Mouse (Mus musculus) forebrain, embryonic 14.5 days (tissue): ENCODE measurements around the gene Hmcn1. TPM values are rescaled to one million over a fixed set of nuclear protein-coding genes. Genes with fewer than 3 reads are reported as not detected.

Experiments
- ATAC-seq: fragments of 200-750 bp; cut with Nextera tagmentation; 2 replicates; pipeline ENCODE4 v1.8.0; 2017; ENCODE audit warnings: mild to moderate bottlenecking, moderate library complexity
- DNase-seq: peaks from one replicate; pipeline ENCODE4 v3.0.0-alpha.2; 2015; ENCODE audit warnings: low spot score
- H3K27ac ChIP-seq: fragments of 300-500 bp; sonication (generic); 2 replicates; pipeline ENCODE4 v1.5.1; 2014; ENCODE audit warnings: low read depth, mild to moderate bottlenecking, control low read depth, low read length, moderate library complexity
- H3K27me3 ChIP-seq: fragments of 300-500 bp; sonication (generic); replicated peaks from 2 replicates; pipeline ENCODE4 v1.6.1; 2014; ENCODE audit warnings: low read length, control low read depth, mixed read lengths; ENCODE audit not compliant: control insufficient read depth, insufficient read depth
- H3K36me3 ChIP-seq: fragments of 300-500 bp; sonication (generic); 2 replicates; pipeline ENCODE4 v1.6.1; 2014; ENCODE audit warnings: low read length, control low read depth; ENCODE audit not compliant: control insufficient read depth, insufficient read depth
- H3K4me1 ChIP-seq: fragments of 300-500 bp; sonication (generic); 2 replicates; pipeline ENCODE4 v1.6.1; 2014; ENCODE audit warnings: antibody characterized with exemption, low read length, control low read depth; ENCODE audit not compliant: control insufficient read depth, insufficient read depth
- H3K4me2 ChIP-seq: fragments of 300-500 bp; sonication (generic); 2 replicates; pipeline ENCODE4 v1.6.1; 2014; ENCODE audit warnings: mild to moderate bottlenecking, control low read depth, low read length
- H3K4me3 ChIP-seq: fragments of 300-500 bp; sonication (generic); 2 replicates; pipeline ENCODE4 v1.5.1; 2014; ENCODE audit warnings: low read depth, low read length, control low read depth
- H3K9ac ChIP-seq: fragments of 300-500 bp; sonication (generic); 2 replicates; pipeline ENCODE4 v1.6.1; 2014; ENCODE audit warnings: mild to moderate bottlenecking, low read length, control low read depth, moderate library complexity
- H3K9me3 ChIP-seq: fragments of 300-500 bp; sonication (generic); replicated peaks from 2 replicates; pipeline ENCODE4 v1.6.1; 2016; ENCODE audit warnings: low read length, control low read depth, mixed read lengths; ENCODE audit not compliant: control insufficient read depth
- WGBS: fragments of 180-500 bp; shearing (Covaris S2); extraction: QIAGEN DNeasy Blood & Tissue Kit; methylation state at CpG from one replicate; pipeline ENCODE4 v1.1.7; 2014; 5-methylcytosine and 5-hydroxymethylcytosine counted together
- polyA plus RNA-seq: library from polyadenylated mRNA; unstranded; fragments of >200 nt; fragmentation: Nextera tagmentation; extraction: Ambion mirVana; gene quantifications from 2 replicates; pipeline ENCODE4 v1.2.1, GENCODE M21; 2014

Hmcn1 gene
- polyA plus RNA-seq, 1 experiment from 2014 or later = 1.1 TPM

DNA sequence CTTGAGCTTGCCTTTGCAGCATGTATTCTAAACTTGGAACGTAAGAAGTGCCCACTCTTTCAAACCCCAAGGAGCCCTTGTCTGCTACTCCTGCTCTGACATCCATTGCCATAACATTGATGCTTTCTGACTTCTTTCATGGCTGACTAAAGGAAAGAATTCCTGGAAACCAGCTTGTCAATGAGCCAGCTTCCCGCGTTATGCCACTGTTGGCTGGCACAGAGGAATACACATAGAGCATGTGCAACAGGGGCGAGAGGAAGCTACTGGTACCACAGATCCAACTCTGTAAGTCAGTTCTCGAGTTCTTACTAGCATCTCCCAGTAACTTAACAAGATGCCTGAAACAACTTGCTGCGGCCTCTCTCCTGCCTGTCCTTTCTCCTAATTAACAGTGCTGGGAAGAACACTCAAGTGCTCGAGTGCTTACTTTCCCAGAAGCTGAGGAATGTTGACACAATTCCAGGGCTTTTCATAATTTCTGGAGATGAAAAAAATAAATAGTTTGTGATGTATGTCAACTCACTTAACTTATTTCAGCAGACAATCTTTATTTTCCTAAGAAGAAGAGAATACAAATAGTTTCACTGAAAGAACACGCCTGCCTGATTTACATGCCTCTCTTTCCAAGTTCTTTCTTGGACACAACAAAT, 192.5 kb downstream of the Hmcn1 start:
- H3K27ac ChIP-seq = no peak overlapping the region
- ATAC-seq (no peak), DNase-seq (peak; percentile 10)
- 76% methylated on average over 8 of the region's 8 CpGs for WGBS
- no peaks in the 10 kb centered on the region for H3K27me3 ChIP-seq
- no peaks in the 10 kb centered on the region for H3K36me3 ChIP-seq
- no peak overlapping the region for H3K4me2 ChIP-seq
- H3K9ac ChIP-seq = no peak overlapping the region
- H3K4me3 ChIP-seq = no peak overlapping the region
- no peaks in the 10 kb centered on the region for H3K9me3 ChIP-seq
- no peaks in the 10 kb centered on the region for H3K4me1 ChIP-seq

DNA sequence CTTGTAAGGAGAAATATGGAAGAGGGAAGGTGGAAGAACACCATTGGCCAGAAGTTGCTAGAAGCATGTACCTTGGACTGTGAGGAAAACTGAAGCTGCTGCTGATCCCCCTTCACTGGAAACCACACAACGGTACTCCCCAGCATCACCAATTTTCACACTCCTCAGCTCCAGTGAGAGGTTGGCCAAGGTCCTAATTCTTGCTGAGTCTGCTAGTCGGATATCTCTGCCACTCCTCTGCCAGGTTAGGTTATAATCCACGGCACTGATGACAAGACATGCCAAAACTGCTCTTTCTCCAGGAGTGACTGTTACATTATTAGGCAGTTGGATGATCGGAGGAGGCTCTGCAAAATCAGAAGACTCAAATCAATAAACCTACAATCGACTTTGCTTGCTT, 194.6 kb downstream of the Hmcn1 start:
- Histone ChIP-seq H3K27ac (no peak overlapping the region), H3K9me3 (no peaks in the 10 kb centered on the region), H3K4me1 (no peaks in the 10 kb centered on the region), H3K27me3 (no peaks in the 10 kb centered on the region), H3K4me2 (no peak overlapping the region), H3K9ac (no peak overlapping the region), H3K36me3 (no peaks in the 10 kb centered on the region), H3K4me3 (no peak overlapping the region)
- no peak for DNase-seq
- no peak for ATAC-seq
- 86% methylated on average over 5 of the region's 5 CpGs for WGBS

DNA sequence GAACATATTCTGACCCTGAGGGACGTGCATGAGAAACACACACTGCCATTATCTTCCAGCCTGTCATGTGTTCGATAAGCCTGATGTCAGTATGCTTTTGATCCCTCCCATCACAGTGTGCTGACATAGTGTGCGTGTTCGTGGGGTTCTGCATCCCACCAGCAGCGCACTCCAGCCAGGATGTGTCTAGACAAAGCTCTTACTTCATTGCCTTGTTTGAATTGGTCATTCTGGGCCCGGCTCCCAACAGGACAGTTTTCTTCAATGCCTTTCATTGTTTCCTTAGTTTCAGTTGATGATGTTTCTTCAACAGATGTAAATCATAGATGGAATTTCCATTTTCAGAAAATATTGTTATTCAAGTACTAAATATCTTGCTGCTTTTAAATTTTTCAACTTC, 206.5 kb downstream of the Hmcn1 start:
- no peak overlapping the region for H3K4me2 ChIP-seq
- H3K27me3 ChIP-seq = no peaks in the 10 kb centered on the region
- WGBS = 81% methylated on average over 6 of the region's 6 CpGs
- no peaks in the 10 kb centered on the region for H3K4me1 ChIP-seq
- DNase-seq = no peak
- H3K4me3 ChIP-seq = no peak overlapping the region
- no peaks in the 10 kb centered on the region for H3K9me3 ChIP-seq
- no peak for ATAC-seq
- no peak overlapping the region for H3K27ac ChIP-seq
- H3K9ac ChIP-seq = no peak overlapping the region
- no peaks in the 10 kb centered on the region for H3K36me3 ChIP-seq

DNA sequence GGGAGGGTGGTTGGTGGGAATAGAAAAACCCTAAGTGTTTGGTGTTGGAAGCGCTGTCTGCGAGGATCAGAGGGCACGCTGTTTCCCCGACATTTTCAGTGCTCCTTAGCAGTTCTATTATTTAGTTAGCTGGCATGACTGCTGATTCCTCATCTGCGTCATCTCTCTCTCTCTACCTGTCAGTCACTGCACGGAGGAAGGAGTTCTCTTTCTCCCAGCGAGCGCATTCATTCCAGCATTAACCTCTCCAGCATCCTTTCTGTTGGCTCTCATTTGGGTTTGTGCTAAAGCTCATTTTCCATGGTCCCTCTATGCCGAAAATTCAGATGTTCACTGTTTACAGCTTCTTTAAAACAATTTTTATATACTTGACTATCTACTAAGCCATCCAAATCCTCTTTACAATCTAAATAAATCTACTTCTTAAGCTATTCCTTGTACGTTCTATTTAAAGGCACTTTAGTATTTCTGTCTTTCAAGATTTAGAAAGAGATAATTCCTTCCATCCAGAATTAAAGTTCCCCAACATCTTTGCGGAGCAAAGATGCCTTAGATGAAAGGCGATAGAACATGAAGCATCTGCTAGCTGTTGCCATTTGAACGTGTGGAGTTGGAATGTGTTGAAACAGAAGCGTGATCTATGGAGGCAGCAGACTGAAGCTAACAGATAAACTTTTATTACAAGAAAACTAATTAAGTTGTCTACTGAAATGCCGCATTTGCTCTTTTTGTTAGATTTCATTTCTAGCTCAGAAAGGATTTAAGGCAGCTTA, 210.0 kb downstream of the Hmcn1 start:
- no peaks in the 10 kb centered on the region for H3K27me3 ChIP-seq
- no peaks in the 10 kb centered on the region for H3K9me3 ChIP-seq
- no peak overlapping the region for H3K27ac ChIP-seq
- H3K4me3 ChIP-seq = no peak overlapping the region
- DNase-seq = no peak
- no peak overlapping the region for H3K9ac ChIP-seq
- H3K4me2 ChIP-seq = no peak overlapping the region
- H3K4me1 ChIP-seq = no peaks in the 10 kb centered on the region
- ATAC-seq = no peak
- WGBS = 85% methylated on average over 15 of the region's 15 CpGs
- no peaks in the 10 kb centered on the region for H3K36me3 ChIP-seq

DNA sequence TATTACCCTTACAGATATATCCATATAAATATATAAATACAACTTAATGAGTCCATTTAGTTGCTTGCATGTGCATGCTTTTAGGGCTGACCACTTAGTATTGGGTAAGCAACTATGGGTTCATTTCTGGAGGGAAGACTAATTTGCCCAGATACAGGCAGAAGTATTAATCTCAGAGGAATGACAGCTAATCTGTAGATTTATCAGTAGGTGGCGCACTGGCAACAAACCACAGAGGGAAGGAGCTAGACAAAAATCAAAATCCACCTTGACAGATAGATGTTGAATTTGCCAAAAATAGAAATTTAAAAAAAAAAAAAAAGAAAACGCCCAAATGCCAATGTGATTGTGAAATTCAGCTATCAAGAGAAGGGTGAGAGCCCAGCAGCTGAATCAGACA, 213.3 kb downstream of the Hmcn1 start:
- Histone ChIP-seq H3K4me2 (no peak overlapping the region), H3K9me3 (no peaks in the 10 kb centered on the region), H3K4me1 (no peaks in the 10 kb centered on the region), H3K27ac (no peak overlapping the region), H3K4me3 (no peak overlapping the region), H3K9ac (no peak overlapping the region), H3K27me3 (no peaks in the 10 kb centered on the region), H3K36me3 (no peaks in the 10 kb centered on the region)
- WGBS = 36% methylated on average over 2 of the region's 2 CpGs
- no peak for ATAC-seq
- peak; percentile 55 for DNase-seq

DNA sequence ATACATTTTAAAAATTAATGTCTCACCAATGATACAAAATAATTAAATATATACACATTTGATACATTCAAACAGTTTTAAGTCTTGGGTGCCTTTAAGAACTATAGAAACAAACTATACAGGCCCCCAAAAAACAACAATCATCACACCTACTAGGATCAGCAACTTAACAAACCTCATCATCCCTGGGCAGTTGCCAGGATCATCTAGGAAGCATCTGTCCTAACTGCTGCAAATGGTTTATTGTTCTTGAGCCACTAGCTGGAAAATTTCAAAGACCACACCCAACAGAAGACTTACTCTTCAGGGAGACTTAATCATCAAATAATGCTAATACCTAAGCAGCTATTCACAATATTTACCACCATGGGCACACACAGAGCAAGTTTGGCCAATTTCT, 216.5 kb downstream of the Hmcn1 start:
- DNase-seq (no peak), ATAC-seq (no peak)
- Histone ChIP-seq H3K36me3 (no peaks in the 10 kb centered on the region), H3K4me1 (no peaks in the 10 kb centered on the region), H3K4me3 (no peak overlapping the region), H3K27ac (no peak overlapping the region), H3K27me3 (no peaks in the 10 kb centered on the region), H3K9me3 (no peaks in the 10 kb centered on the region), H3K4me2 (no peak overlapping the region), H3K9ac (no peak overlapping the region)

DNA sequence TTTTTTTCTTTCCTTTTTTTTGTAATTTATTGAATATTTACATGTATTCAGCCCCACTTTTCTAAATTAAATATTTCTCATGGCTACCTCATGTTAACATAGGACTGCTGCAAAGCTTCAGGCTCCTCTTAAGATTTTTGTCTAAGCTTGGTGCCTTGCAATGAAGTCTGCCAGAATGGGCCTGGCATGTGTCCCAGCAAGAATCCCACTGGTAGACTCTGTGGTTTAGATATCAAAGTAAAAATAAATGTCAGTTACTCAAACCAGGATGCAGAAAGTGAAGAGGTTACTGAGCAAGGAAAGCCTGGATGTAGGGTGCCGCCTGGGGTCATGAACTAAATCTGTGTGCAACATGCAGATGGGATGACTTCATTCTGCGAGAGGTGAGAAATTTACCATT, 217.5 kb downstream of the Hmcn1 start:
- H3K4me3 ChIP-seq = no peak overlapping the region
- H3K4me1 ChIP-seq = no peaks in the 10 kb centered on the region
- H3K9me3 ChIP-seq = no peaks in the 10 kb centered on the region
- H3K27ac ChIP-seq = no peak overlapping the region
- H3K27me3 ChIP-seq = no peaks in the 10 kb centered on the region
- H3K4me2 ChIP-seq = no peak overlapping the region
- DNase-seq (peak; percentile 38), ATAC-seq (no peak)
- 67% methylated on average over 2 of the region's 2 CpGs for WGBS
- no peak overlapping the region for H3K9ac ChIP-seq
- no peaks in the 10 kb centered on the region for H3K36me3 ChIP-seq

DNA sequence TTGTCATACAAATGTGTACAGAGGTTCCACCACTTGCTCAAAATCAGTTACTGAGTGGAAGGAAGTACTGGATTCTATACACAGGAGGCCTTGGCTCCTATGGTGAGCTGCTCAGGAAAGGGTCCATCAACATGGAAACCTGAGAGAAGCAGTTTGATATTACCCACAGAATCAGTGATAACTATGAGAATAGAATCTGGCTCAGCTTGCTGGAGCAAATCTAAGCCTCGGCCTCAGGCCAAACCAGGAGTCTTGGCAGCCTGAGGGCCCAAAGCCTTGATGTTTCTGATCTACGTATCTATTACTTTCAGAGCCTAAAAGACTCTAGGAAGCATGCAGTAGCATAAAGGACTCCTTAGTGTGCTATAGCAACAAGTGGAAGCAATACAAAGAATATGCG, 220.3 kb downstream of the Hmcn1 start:
- WGBS = 85% methylated on average over 3 of the region's 3 CpGs
- Histone ChIP-seq H3K9me3 (no peaks in the 10 kb centered on the region), H3K9ac (no peak overlapping the region), H3K27ac (no peak overlapping the region), H3K4me1 (no peaks in the 10 kb centered on the region), H3K4me3 (no peak overlapping the region), H3K27me3 (no peaks in the 10 kb centered on the region), H3K36me3 (no peaks in the 10 kb centered on the region), H3K4me2 (no peak overlapping the region)
- ATAC-seq (no peak), DNase-seq (no peak)

DNA sequence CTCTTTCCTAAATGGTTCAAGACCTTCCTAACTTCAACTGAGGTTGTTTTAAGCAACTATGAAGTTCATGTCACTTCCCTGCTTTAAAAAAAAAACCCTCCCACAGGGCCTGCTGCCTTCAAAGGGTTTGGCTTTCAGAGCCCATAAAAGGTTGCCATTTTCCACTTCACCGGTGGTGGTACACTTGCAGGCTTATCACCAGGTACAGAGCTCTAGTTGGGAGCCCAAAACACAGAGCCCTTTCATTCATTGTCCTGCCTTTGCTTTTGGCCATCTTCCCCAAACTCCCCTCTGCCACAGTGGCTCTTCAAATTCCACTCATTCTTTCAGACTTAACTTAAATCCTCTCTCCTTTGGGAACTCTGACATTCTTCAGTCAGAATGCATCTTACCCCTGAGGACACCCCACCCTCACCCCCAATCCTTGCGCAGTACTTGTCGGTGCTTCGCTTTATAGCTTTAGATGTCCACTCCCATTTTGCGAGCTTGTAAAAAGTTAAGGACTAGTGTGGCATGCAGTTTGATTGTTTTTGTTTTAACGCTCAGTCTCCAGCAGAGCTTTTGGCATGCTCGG, 222.2 kb downstream of the Hmcn1 start:
- no peak overlapping the region for H3K27ac ChIP-seq
- 41% methylated on average over 7 of the region's 7 CpGs for WGBS
- H3K4me3 ChIP-seq = no peak overlapping the region
- no peaks in the 10 kb centered on the region for H3K27me3 ChIP-seq
- H3K4me2 ChIP-seq = no peak overlapping the region
- H3K9ac ChIP-seq = no peak overlapping the region
- no peak for DNase-seq
- H3K36me3 ChIP-seq = no peaks in the 10 kb centered on the region
- no peaks in the 10 kb centered on the region for H3K9me3 ChIP-seq
- ATAC-seq = no peak
- H3K4me1 ChIP-seq = no peaks in the 10 kb centered on the region
